In the genomic region with DNA sequence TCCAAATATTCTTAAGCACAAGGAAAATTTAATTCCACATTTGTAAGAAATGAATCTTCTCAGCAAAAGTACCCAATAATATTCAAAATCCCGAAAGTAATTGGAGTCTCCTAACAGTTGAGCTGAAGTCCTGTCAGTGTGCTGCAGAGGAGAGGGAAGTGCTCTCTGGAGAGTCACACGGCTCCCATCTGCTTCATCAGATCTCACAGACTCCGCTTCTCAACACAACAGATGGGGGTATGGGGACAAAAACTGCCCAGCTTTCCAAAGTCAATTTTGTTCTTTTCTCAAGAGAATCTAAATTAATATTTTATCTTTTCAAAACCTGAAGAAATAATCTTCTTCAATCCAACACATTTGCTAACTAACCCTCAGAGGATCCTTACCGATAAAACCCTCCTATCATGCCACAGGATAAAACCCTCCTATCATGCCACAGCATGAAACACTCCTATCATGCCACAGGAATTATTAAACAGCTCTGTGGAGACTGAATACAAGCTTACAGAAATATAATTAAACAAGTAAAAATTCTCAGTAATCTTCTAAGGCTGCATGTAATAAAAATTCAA, we compare ENCODE assay signal across 19 mouse cellular contexts. TPM values are rescaled to one million over a fixed set of nuclear protein-coding genes. Genes with fewer than 3 reads are reported as not detected.
A peak's percentile ranks its signal among the peaks of the same experiment; 100 is the strongest.
DNase-seq lines count a peak whose midpoint lies in the region; ATAC-seq and TF ChIP-seq lines count a peak whose summit lies in the region.
"Had no signal": no experiment of that assay in that cellular context is flagged by ENCODE, and none has a peak within 500 bp of the region (broad histone marks: within the 10 kb centered on the region; RNA-seq: fewer than 3 reads in every experiment).

No protein-coding gene starts in this region.

- H3K4me1 ChIP-seq in forebrain, postnatal 0 days (ENCODE audit: insufficient read depth) = no peaks in the 10 kb centered on the region
- H3K4me1 ChIP-seq in forebrain, embryonic 10.5 days = no peaks in the 10 kb centered on the region
- H3K4me1 ChIP-seq in midbrain, postnatal 0 days (ENCODE audit: insufficient read depth, low read length) = no peaks in the 10 kb centered on the region
- H3K4me1 ChIP-seq in midbrain, embryonic 10.5 days = no peaks in the 10 kb centered on the region
- H3K4me1 ChIP-seq: embryonic facial prominence, embryonic 12.5 days; heart, embryonic 15.5 days; hindbrain, embryonic 10.5 days had no signal

- H3K27me3 ChIP-seq in forebrain, postnatal 0 days (ENCODE audit: insufficient read depth, low read length) = no peaks in the 10 kb centered on the region
- H3K27me3 ChIP-seq in forebrain, embryonic 10.5 days (ENCODE audit: poor library complexity, severe bottlenecking) = no peaks in the 10 kb centered on the region
- H3K27me3 ChIP-seq in midbrain, postnatal 0 days (ENCODE audit: insufficient read depth, low read length) = no peaks in the 10 kb centered on the region
- no peaks in the 10 kb centered on the region for H3K27me3 ChIP-seq in midbrain, embryonic 10.5 days (ENCODE audit: low read depth, poor library complexity, severe bottlenecking)
- H3K27me3 ChIP-seq: embryonic facial prominence, embryonic 12.5 days; heart, embryonic 15.5 days; megakaryocyte, embryonic 14.5 days had no signal

- TF ChIP-seq CTCF in forebrain, postnatal 0 days (IDR thresholded peaks at IDR 0.05; ENCODE audit: low read depth) = no peak
- no peak for TF ChIP-seq CTCF in midbrain, postnatal 0 days (IDR thresholded peaks at IDR 0.05)
- TF ChIP-seq CTCF in layer of hippocampus, adult 2 months (conservative IDR thresholded peaks at IDR 0.05) = no peak

- H3K4me2 ChIP-seq in forebrain, postnatal 0 days (ENCODE audit: low read depth) = no peak overlapping the region
- H3K4me2 ChIP-seq in midbrain, postnatal 0 days (ENCODE audit: low read depth, low read length, poor library complexity, severe bottlenecking) = no peak overlapping the region
- H3K4me2 ChIP-seq: embryonic facial prominence, embryonic 12.5 days; heart, embryonic 15.5 days had no signal

- peak; percentile 29 for DNase-seq in forebrain, postnatal 0 days
- DNase-seq in forebrain, embryonic 10.5 days (ENCODE audit: extremely low spot score, low spot score) = no peak
- DNase-seq in midbrain, postnatal 0 days (ENCODE audit: low spot score) = peak; percentile 32
- no peak for DNase-seq in midbrain, embryonic 10.5 days (ENCODE audit: low spot score)
- peak; percentile 43 to 65 for DNase-seq in layer of hippocampus, adult 2 months (ENCODE audit: low spot score in 2 of 2)
- DNase-seq in telencephalon, adult 2 months (ENCODE audit: low read depth, low spot score) = peak; percentile 46
- no peak for DNase-seq in testis, postnatal 10 days (ENCODE audit: low spot score)
- DNase-seq: adrenal gland, adult 8-10 months; gastrocnemius, postnatal 36 days; kidney, adult 18-20 months; kidney, postnatal 10 days; liver; thymus, postnatal 25 days had no signal

- ATAC-seq in forebrain, postnatal 0 days = peak; percentile 63
- no peak for ATAC-seq in midbrain, postnatal 0 days (ENCODE audit: low FRiP score)
- ATAC-seq: lung, postnatal 0 days had no signal

- H3K4me3 ChIP-seq in forebrain, postnatal 0 days (ENCODE audit: low read depth, low read length) = no peak overlapping the region
- H3K4me3 ChIP-seq in forebrain, embryonic 10.5 days = no peak overlapping the region
- H3K4me3 ChIP-seq in midbrain, postnatal 0 days (ENCODE audit: low read depth, low read length) = no peak overlapping the region
- no peak overlapping the region for H3K4me3 ChIP-seq in midbrain, embryonic 10.5 days
- H3K4me3 ChIP-seq in layer of hippocampus, adult 2 months = no peak overlapping the region
- H3K4me3 ChIP-seq: embryonic facial prominence, embryonic 12.5 days; erythroblast, embryonic 14.5 days; heart, embryonic 15.5 days; hindbrain, embryonic 10.5 days; megakaryocyte, embryonic 14.5 days had no signal

- H3K9me3 ChIP-seq in forebrain, postnatal 0 days (ENCODE audit: low read length) = no peaks in the 10 kb centered on the region
- no peaks in the 10 kb centered on the region for H3K9me3 ChIP-seq in forebrain, embryonic 10.5 days
- H3K9me3 ChIP-seq in midbrain, postnatal 0 days (ENCODE audit: low read length) = no peaks in the 10 kb centered on the region
- H3K9me3 ChIP-seq in midbrain, embryonic 10.5 days (replicated peaks) = no peaks in the 10 kb centered on the region
- H3K9me3 ChIP-seq: embryonic facial prominence, embryonic 12.5 days; heart, embryonic 15.5 days; hindbrain, embryonic 10.5 days; megakaryocyte, embryonic 14.5 days had no signal

- no peak overlapping the region for H3K27ac ChIP-seq in forebrain, postnatal 0 days (ENCODE audit: low read depth, low read length)
- H3K27ac ChIP-seq in forebrain, embryonic 10.5 days = no peak overlapping the region
- H3K27ac ChIP-seq in midbrain, postnatal 0 days (ENCODE audit: low read depth, low read length) = no peak overlapping the region
- H3K27ac ChIP-seq in midbrain, embryonic 10.5 days (replicated peaks) = no peak overlapping the region
- peak overlapping the region; percentile 83 for H3K27ac ChIP-seq in layer of hippocampus, adult 2 months
- H3K27ac ChIP-seq: embryonic facial prominence, embryonic 12.5 days; heart, embryonic 15.5 days; hindbrain, embryonic 10.5 days had no signal

- 48% methylated on average over 4 of the region's 4 CpGs for WGBS in forebrain, postnatal 0 days
- 89% methylated on average over 4 of the region's 4 CpGs for WGBS in forebrain, embryonic 10.5 days
- WGBS in midbrain, postnatal 0 days = 50% methylated on average over 4 of the region's 4 CpGs
- WGBS in midbrain, embryonic 10.5 days = 88% methylated on average over 4 of the region's 4 CpGs

- H3K9ac ChIP-seq in forebrain, postnatal 0 days = no peak overlapping the region
- H3K9ac ChIP-seq in midbrain, postnatal 0 days (replicated peaks; ENCODE audit: low read length, poor library complexity, severe bottlenecking) = no peak overlapping the region
- H3K9ac ChIP-seq: embryonic facial prominence, embryonic 12.5 days; heart, embryonic 15.5 days had no signal

- peaks cover 16% of the 10 kb centered on the region for H3K36me3 ChIP-seq in forebrain, postnatal 0 days (ENCODE audit: insufficient read depth)
- no peaks in the 10 kb centered on the region for H3K36me3 ChIP-seq in forebrain, embryonic 10.5 days (replicated peaks)
- peaks cover 18% of the 10 kb centered on the region for H3K36me3 ChIP-seq in midbrain, postnatal 0 days (ENCODE audit: insufficient read depth, low read length)
- H3K36me3 ChIP-seq in midbrain, embryonic 10.5 days = no peaks in the 10 kb centered on the region
- H3K36me3 ChIP-seq: embryonic facial prominence, embryonic 12.5 days; heart, embryonic 15.5 days; hindbrain, embryonic 10.5 days had no signal

RNA-seq across cellular contexts. Expression of gene Dmxl2, which starts 37.9 kb away (rescaled TPM):
- total RNA-seq in forebrain, postnatal 0 days (2014; rRNA removed) = 108 and 129 TPM in 2 replicates
- 23.6 and 39.7 TPM in 2 replicates for polyA plus RNA-seq in forebrain, postnatal 0 days (2015; fragmentation: Nextera tagmentation; extraction: Ambion mirVana)
- 6.0 and 6.9 TPM in 2 replicates for polyA plus RNA-seq in forebrain, embryonic 10.5 days (2016; fragmentation: Nextera tagmentation; extraction: Ambion mirVana)
- 132 and 158 TPM in 2 replicates for total RNA-seq in midbrain, postnatal 0 days (2014; rRNA removed)
- 40.7 and 44.7 TPM in 2 replicates for polyA plus RNA-seq in midbrain, postnatal 0 days (2015; fragmentation: Nextera tagmentation; extraction: Ambion mirVana)
- 8.6 and 9.0 TPM in 2 replicates for polyA plus RNA-seq in midbrain, embryonic 10.5 days (2016; fragmentation: Nextera tagmentation; extraction: Ambion mirVana)
- total RNA-seq in layer of hippocampus, adult 2 months (2021) = 100 to 1,000 TPM; 214 TPM

Comparison
In these comparisons a context has a peak if more than half of its experiments do, and no peak if none do; other contexts are left out.
1. DNase-seq: peak in forebrain, postnatal 0 days (single experiment), midbrain, postnatal 0 days (single experiment), layer of hippocampus, adult 2 months (2 of 2) and telencephalon, adult 2 months (single experiment); none in forebrain, embryonic 10.5 days (single experiment), midbrain, embryonic 10.5 days (single experiment) and testis, postnatal 10 days (single experiment).